Mouse (Mus musculus) forebrain, postnatal 0 days (tissue): Measurements from ENCODE around the gene Mdga1. TPM values are rescaled to one million over a fixed set of nuclear protein-coding genes. Genes with fewer than 3 reads are reported as not detected.

Experiments used
- ATAC-seq: fragments of 200-750 bp; cut with Nextera tagmentation; 2 replicates; pipeline ENCODE4 v1.8.0; 2017; ENCODE audit warnings: mild to moderate bottlenecking, moderate library complexity
- DNase-seq: peaks from one replicate; pipeline ENCODE4 v3.0.0-alpha.2; 2015
- H3K27ac ChIP-seq: fragments of 300-500 bp; sonication (generic); 2 replicates; pipeline ENCODE4 v1.5.1; 2014; ENCODE audit warnings: low read depth, mild to moderate bottlenecking, antibody characterized with exemption, low read length, moderate library complexity, mixed read lengths
- H3K27me3 ChIP-seq: fragments of 300-500 bp; sonication (generic); 2 replicates; pipeline ENCODE4 v1.6.1; 2014; ENCODE audit warnings: mild to moderate bottlenecking, low read length, mixed read lengths; ENCODE audit not compliant: insufficient read depth
- H3K36me3 ChIP-seq: fragments of 300-500 bp; sonication (generic); 2 replicates; pipeline ENCODE4 v1.6.1; 2014; ENCODE audit warnings: mild to moderate bottlenecking, moderate library complexity; ENCODE audit not compliant: insufficient read depth
- H3K4me1 ChIP-seq: fragments of 300-500 bp; sonication (generic); 2 replicates; pipeline ENCODE4 v1.6.1; 2014; ENCODE audit warnings: antibody characterized with exemption; ENCODE audit not compliant: insufficient read depth
- H3K4me2 ChIP-seq: fragments of 300-500 bp; sonication (generic); 2 replicates; pipeline ENCODE4 v1.6.1; 2014; ENCODE audit warnings: low read depth, mild to moderate bottlenecking, moderate library complexity
- H3K4me3 ChIP-seq: fragments of 300-500 bp; sonication (generic); 2 replicates; pipeline ENCODE4 v1.5.1; 2014; ENCODE audit warnings: low read depth, low read length, mixed read lengths
- H3K9ac ChIP-seq: fragments of 300-500 bp; sonication (generic); 2 replicates; pipeline ENCODE4 v1.6.1; 2014; ENCODE audit warnings: mild to moderate bottlenecking
- H3K9me3 ChIP-seq: fragments of 300-500 bp; sonication (generic); 2 replicates; pipeline ENCODE4 v1.6.1; 2016; ENCODE audit warnings: low read length
- CTCF ChIP-seq: sonication (generic); IDR thresholded peaks from 2 replicates; pipeline ENCODE4 v1.5.1; 2016; ENCODE audit warnings: antibody characterized with exemption, control low read depth, low read depth
- WGBS: fragments of 180-500 bp; shearing (Covaris S2); extraction: QIAGEN DNeasy Blood & Tissue Kit; methylation state at CpG from one replicate; pipeline ENCODE4 v1.1.7; 2014; 5-methylcytosine and 5-hydroxymethylcytosine counted together
- polyA plus RNA-seq: library from polyadenylated mRNA; unstranded; fragments of >200 nt; fragmentation: Nextera tagmentation; extraction: Ambion mirVana; gene quantifications from 2 replicates; pipeline ENCODE4 v1.2.1, GENCODE M21; 2015
- total RNA-seq: library from RNA; depleted of rRNA; stranded (reverse); fragments of >200 nt; gene quantifications from 2 replicates; pipeline ENCODE4 v1.2.3, GENCODE M21; 2014; rRNA removed

Mdga1 gene
- total RNA-seq (29.1 and 45.7 TPM in 2 replicates), polyA plus RNA-seq (7.6 and 10.9 TPM in 2 replicates)

DNA sequence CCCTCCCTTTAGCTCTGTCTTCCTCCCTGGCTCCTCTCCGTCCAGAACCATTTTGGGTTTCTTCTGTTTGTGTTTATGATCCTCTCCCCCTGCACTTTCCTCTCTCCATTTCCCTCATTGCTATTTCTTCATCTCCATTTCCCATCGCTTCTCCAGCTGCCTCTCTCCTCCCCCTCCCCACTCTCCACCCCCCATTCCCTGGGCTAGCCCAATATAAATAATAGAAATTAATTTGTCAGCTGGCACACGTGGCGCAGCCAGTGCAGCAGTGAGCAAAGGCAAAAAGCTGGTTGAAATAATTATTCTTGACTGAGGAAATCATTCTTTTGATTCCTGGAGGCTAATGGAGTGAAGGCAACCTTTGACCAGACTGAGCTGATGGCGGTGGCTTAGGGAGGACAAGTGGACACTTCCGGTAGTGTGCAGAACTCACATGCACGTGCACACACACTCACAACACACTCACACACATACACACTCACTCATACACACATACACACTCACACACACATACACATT lies at the start of gene Mdga1:
Gene Mdga1, minus strand, starts transcription at position 51 of the 519 bp plus-strand sequence.
- no peak within 1 kb of the TSS for H3K27ac ChIP-seq
- no peak within 1 kb of the TSS for H3K4me3 ChIP-seq
- no peaks in the 10 kb centered on the region for H3K36me3 ChIP-seq
- H3K4me2 ChIP-seq = no peak within 1 kb of the TSS
- no peaks in the 10 kb centered on the region for H3K4me1 ChIP-seq
- H3K9me3 ChIP-seq = no peaks in the 10 kb centered on the region
- no peak for TF ChIP-seq CTCF
- DNase-seq = no peak
- no peak for ATAC-seq
- no peaks in the 10 kb centered on the region for H3K27me3 ChIP-seq
- 61% methylated on average over 7 of the region's 7 CpGs for WGBS
- H3K9ac ChIP-seq = no peak within 1 kb of the TSS

DNA sequence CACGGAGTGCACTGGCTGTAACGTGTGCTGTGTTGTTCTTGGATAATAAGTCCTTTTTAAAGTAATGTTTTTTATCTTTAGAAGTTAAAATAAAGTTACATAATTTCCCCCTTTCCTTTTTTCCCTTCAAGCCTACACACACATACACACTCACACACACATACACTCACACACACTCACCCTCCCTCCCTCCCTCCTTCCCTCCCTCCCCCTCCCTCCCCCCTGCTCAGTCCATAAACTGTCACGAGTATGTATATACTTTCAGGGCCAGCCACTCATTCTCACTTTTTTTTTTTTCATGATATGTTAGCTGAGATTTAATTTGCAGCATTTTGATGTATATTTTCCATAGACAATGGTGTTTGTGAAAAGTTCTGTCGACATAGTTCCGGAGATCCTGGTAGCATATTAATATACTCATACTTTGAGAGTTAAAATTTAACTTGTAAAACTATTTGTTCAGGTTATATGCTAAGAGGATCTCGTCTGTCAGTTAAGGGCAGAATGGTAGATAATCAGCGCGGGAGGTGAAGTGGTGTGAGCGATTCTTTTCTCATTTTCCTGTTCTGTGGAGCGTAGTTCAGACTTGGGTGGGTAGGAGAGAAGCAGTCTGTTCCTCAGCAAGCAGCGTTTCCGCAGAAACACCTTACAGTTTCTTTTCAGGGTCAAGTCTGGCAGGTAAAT lies 49.2 kb upstream of the Mdga1 start:
- Histone ChIP-seq H3K27me3 (no peaks in the 10 kb centered on the region), H3K4me3 (no peak overlapping the region), H3K9ac (no peak overlapping the region), H3K4me1 (no peaks in the 10 kb centered on the region), H3K36me3 (no peaks in the 10 kb centered on the region), H3K9me3 (no peaks in the 10 kb centered on the region), H3K27ac (no peak overlapping the region), H3K4me2 (no peak overlapping the region)
- no peak for TF ChIP-seq CTCF
- 78% methylated on average over 12 of the region's 12 CpGs for WGBS
- ATAC-seq = no peak
- no peak for DNase-seq

DNA sequence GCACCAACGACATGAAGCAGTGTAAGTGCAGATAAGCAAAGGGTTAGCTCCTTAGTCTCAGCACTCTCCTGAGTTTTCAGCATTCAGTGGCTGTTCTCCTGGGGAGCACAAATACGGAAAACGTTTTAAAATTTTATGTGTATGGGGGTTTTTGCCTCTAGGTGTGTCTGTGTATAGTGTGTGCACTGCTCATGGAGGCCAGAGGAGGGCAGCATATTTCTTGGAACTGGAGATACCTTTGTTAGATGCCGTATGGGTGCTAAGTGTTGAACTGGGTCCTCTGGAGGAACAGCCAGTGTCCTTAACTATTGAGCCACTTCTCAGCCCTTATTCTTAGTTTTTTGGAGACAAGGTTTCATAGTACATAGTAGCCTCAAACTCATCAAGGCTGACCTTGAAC lies 44.8 kb upstream of the Mdga1 start:
- Histone ChIP-seq H3K9ac (no peak overlapping the region), H3K27ac (no peak overlapping the region), H3K9me3 (no peaks in the 10 kb centered on the region), H3K36me3 (no peaks in the 10 kb centered on the region), H3K4me3 (no peak overlapping the region), H3K4me1 (no peaks in the 10 kb centered on the region), H3K27me3 (no peaks in the 10 kb centered on the region), H3K4me2 (no peak overlapping the region)
- WGBS = 94% methylated on average over 4 of the region's 4 CpGs
- DNase-seq (no peak), ATAC-seq (no peak)
- TF ChIP-seq CTCF = peak; percentile 32

DNA sequence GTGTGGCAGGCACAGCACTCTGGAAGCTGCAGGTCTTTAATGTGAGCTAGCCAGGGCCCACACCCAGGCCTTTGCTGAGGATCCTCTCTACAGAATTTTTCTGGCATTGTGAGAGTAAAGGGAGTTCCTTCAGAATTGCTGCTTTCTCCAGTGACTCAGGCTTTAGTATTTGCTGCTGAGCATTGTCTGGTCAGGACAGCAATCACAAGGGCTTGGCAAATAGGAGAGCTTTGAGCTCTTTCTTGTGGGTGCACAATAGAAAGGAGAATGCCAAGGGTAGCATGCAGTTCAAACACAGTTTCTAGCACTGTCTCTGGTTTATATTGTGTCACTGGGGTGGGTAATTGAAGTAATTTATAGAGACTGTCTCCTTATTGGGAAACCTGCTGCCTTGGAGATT lies 38.5 kb upstream of the Mdga1 start:
- no peak for TF ChIP-seq CTCF
- Histone ChIP-seq H3K4me2 (no peak overlapping the region; the same call in 1 of the 2 replicates), H3K36me3 (no peaks in the 10 kb centered on the region), H3K27ac (no peak overlapping the region), H3K4me3 (no peak overlapping the region), H3K4me1 (peaks cover 19% of the 10 kb centered on the region), H3K9me3 (no peaks in the 10 kb centered on the region), H3K9ac (no peak overlapping the region), H3K27me3 (no peaks in the 10 kb centered on the region)
- DNase-seq = no peak
- ATAC-seq = no peak

DNA sequence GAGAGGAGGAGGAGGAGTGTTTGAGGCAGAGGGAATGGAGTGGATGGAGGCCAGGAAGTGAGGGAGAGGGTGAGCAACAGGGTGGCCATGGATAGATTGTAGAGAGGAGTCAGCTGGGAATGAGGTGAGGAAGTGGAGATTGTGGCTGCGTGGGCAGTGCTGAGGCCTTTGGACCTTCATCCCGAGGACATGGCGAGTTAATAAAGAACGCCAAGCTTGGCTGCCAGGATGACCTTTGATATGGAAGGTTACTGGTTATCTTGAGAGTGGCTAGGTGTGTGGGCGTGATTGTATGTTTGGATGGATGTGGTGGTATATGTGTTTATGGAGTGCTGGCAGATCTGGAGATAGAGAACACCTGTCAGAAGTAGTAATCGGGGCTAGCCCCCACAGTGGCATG lies 38.0 kb upstream of the Mdga1 start:
- no peaks in the 10 kb centered on the region for H3K27me3 ChIP-seq
- no peak for TF ChIP-seq CTCF
- H3K27ac ChIP-seq = no peak overlapping the region
- no peak for DNase-seq
- no peak for ATAC-seq
- H3K4me2 ChIP-seq = no peak overlapping the region; the same call in 1 of the 2 replicates
- WGBS = 90% methylated on average over 6 of the region's 6 CpGs
- H3K4me3 ChIP-seq = no peak overlapping the region
- no peaks in the 10 kb centered on the region for H3K36me3 ChIP-seq
- H3K9ac ChIP-seq = no peak overlapping the region
- H3K9me3 ChIP-seq = no peaks in the 10 kb centered on the region
- peaks cover 19% of the 10 kb centered on the region for H3K4me1 ChIP-seq

DNA sequence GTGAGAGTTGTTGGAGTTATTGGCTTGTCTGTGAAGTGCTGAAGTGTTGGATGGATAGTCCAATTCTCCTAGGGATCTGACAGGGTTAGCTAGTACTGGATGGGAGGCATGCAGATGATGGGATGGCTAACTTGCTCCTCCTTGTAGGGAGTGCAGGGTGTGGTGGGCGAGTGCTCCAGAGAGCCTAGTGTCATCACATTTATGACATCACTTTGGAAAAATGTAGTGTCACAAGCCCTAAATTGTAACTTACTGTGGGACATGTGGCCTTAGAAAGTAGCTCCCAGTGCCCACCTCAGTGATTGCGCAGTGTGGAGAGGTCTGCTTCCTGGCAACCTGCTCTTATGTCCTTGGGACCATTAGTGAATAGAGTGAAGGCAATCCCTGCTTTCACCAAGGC lies 37.0 kb upstream of the Mdga1 start:
- H3K4me3 ChIP-seq = no peak overlapping the region
- H3K27me3 ChIP-seq = no peaks in the 10 kb centered on the region
- no peaks in the 10 kb centered on the region for H3K36me3 ChIP-seq
- H3K4me2 ChIP-seq = peak overlapping the region; percentile 77
- no peak overlapping the region for H3K27ac ChIP-seq
- ATAC-seq (no peak), DNase-seq (no peak)
- no peak overlapping the region for H3K9ac ChIP-seq
- H3K9me3 ChIP-seq = no peaks in the 10 kb centered on the region
- 83% methylated on average over 2 of the region's 2 CpGs for WGBS
- no peak for TF ChIP-seq CTCF
- peaks cover 19% of the 10 kb centered on the region for H3K4me1 ChIP-seq

DNA sequence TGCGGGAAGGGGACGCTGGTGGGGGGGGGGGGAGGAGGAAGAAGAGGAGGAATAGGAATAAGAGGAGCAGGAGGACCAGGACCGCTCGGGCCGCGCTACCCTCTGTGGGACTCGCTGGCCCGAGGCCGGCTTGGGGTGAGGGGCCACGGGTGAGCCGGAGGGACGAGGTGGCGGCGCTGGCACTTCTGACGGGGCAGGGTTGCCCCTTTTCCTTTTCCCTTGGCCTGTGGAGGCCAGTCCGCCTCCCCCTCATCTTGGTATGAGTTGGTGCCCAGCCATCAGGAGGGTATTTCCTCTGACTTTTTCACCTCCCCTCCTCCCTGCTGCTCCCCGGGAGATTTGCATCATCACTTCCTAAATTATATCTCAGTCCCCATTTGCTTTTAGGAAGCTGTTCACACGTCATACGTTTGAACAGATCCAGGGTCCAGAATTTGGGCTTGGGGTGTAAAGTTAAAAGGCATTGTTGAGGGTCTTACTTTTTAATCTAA lies 35.6 kb upstream of the Mdga1 start:
- H3K4me2 ChIP-seq = peak overlapping the region; percentile 77
- WGBS = under 1% methylated on average over 13 of the region's 19 CpGs
- peaks cover 19% of the 10 kb centered on the region for H3K4me1 ChIP-seq
- peak overlapping the region; percentile 96 for H3K27ac ChIP-seq
- ATAC-seq (no peak; the same call in 1 of the 2 replicates), DNase-seq (no peak)
- peak overlapping the region; percentile 99 for H3K4me3 ChIP-seq
- peak overlapping the region; percentile 93 for H3K9ac ChIP-seq
- no peaks in the 10 kb centered on the region for H3K36me3 ChIP-seq
- H3K9me3 ChIP-seq = no peaks in the 10 kb centered on the region
- no peaks in the 10 kb centered on the region for H3K27me3 ChIP-seq
- no peak for TF ChIP-seq CTCF
